Mouse (Mus musculus) heart, adult 9 months (tissue): ENCODE measurements at regions not wholly inside any gene's neighbourhood (a gene's known extent, or its start where the extent isn't known, plus 50 kb on each side); places are given as distances from the start of the nearest gene placed in this dataset.

ENCODE experiments used
- DNase-seq, 2 experiments: peaks; one replicate each; pipeline ENCODE4 v3.0.0; 2022; ENCODE audit warnings: low spot score in 2 of 2

- no peak for DNase-seq
These were observed 50.4 kb upstream of the Atg10 start for GRCm38 (mm10) chr13:91274131-91274530.

- DNase-seq, result peak; percentile 4 to 13
These were observed 50.8 kb upstream of the Atg10 start for GRCm38 (mm10) chr13:91274615-91275014.

- DNase-seq, result no peak
These were observed 55.7 kb upstream of the Atg10 start for GRCm38 (mm10) chr13:91279487-91279886.

GRCm38 (mm10) chr13:91295552-91296170 is 71.9 kb upstream of the Atg10 start:
- no peak for DNase-seq

GRCm38 (mm10) chr13:91296521-91297160 is 72.9 kb upstream of the Atg10 start:
- DNase-seq, result no peak

GRCm38 (mm10) chr13:91301849-91302248 is 78.1 kb upstream of the Atg10 start:
- DNase-seq, result no peak

- no peak for DNase-seq
These were observed 82.1 kb upstream of the Atg10 start for GRCm38 (mm10) chr13:91305697-91306405.

- DNase-seq, result no peak
These were observed 82.8 kb upstream of the Atg10 start for GRCm38 (mm10) chr13:91306545-91306944.

GRCm38 (mm10) chr13:91312905-91313571 is 89.3 kb upstream of the Atg10 start:
- DNase-seq, result no peak

GRCm38 (mm10) chr13:91322331-91322730 is 98.6 kb upstream of the Atg10 start:
- DNase-seq, result no peak

- DNase-seq, result no peak
These were observed 103.1 kb upstream of the Atg10 start for GRCm38 (mm10) chr13:91326834-91327233.

GRCm38 (mm10) chr13:91334283-91334682 is 110.5 kb upstream of the Atg10 start:
- no peak for DNase-seq

- no peak for DNase-seq
These were observed 115.9 kb upstream of the Ssbp2 start for GRCm38 (mm10) chr13:91344139-91344538.

GRCm38 (mm10) chr13:91348489-91349083 is 111.5 kb upstream of the Ssbp2 start:
- no peak for DNase-seq

- DNase-seq, result peak; percentile 42 to 63
These were observed 107.8 kb upstream of the Ssbp2 start for GRCm38 (mm10) chr13:91352311-91352710.

- DNase-seq, result no peak
These were observed 103.6 kb upstream of the Ssbp2 start for GRCm38 (mm10) chr13:91356516-91356915.

- no peak for DNase-seq
These were observed 100.0 kb upstream of the Ssbp2 start for GRCm38 (mm10) chr13:91360121-91360520.

GRCm38 (mm10) chr13:91365270-91365952 is 94.7 kb upstream of the Ssbp2 start:
- peak; percentile 73 to 88 for DNase-seq

GRCm38 (mm10) chr13:91366540-91366939 is 93.5 kb upstream of the Ssbp2 start:
- no peak for DNase-seq

GRCm38 (mm10) chr13:91367896-91368556 is 92.1 kb upstream of the Ssbp2 start:
- DNase-seq, result no peak

GRCm38 (mm10) chr13:91368664-91369063 is 91.4 kb upstream of the Ssbp2 start:
- no peak for DNase-seq
